8 mouse cellular contexts compared by ENCODE assay signal in genomic region chr2:155237276-155237675, GRCm38 (mm10). TPM values are rescaled to one million over a fixed set of nuclear protein-coding genes. Genes with fewer than 3 reads are reported as not detected.
A peak's percentile ranks its signal among the peaks of the same experiment; 100 is the strongest.
DNase-seq lines count a peak whose midpoint lies in the region; ATAC-seq lines count a peak whose summit lies in the region.

No protein-coding gene starts in this region.

- WGBS in intestine, embryonic 14.5 days, result 9% methylated on average over 4 of the region's 4 CpGs
- WGBS in neural tube, embryonic 12.5 days, result 31% methylated on average over 4 of the region's 4 CpGs

- DNase-seq in adrenal gland, adult (ENCODE audit: inconsistent age in 2 of 2, low spot score in 1 of 2), result peak; percentile 23 to 65
- no peak for DNase-seq in adrenal gland, adult 18-20 months (ENCODE audit: low spot score in 2 of 2)
- DNase-seq in intestine, embryonic 14.5 days (ENCODE audit: low spot score), result no peak
- DNase-seq in left cerebral cortex, postnatal 36 days (ENCODE audit: low spot score in 2 of 2), result no peak
- no peak for DNase-seq in gastrocnemius, postnatal 14 days

- peak overlapping the region; percentile 91 for H3K9ac ChIP-seq in intestine, embryonic 14.5 days (ENCODE audit: low read length)
- H3K9ac ChIP-seq in neural tube, embryonic 12.5 days, result peak overlapping the region; percentile 90

- peak overlapping the region; percentile 90; the same call in 1 of the 2 replicates for H3K27ac ChIP-seq in intestine, embryonic 14.5 days (ENCODE audit: low read depth)
- H3K27ac ChIP-seq in neural tube, embryonic 12.5 days, result no peak overlapping the region

- peaks cover 46% of the 10 kb centered on the region for H3K4me1 ChIP-seq in megakaryocyte, embryonic 14.5 days
- peaks cover 17% of the 10 kb centered on the region for H3K4me1 ChIP-seq in intestine, embryonic 14.5 days (replicated peaks; ENCODE audit: control insufficient read depth, insufficient read depth, low read length)
- peaks cover 15% of the 10 kb centered on the region for H3K4me1 ChIP-seq in neural tube, embryonic 12.5 days

- H3K4me3 ChIP-seq in megakaryocyte, embryonic 14.5 days (replicated peaks), result peak overlapping the region; percentile 98
- H3K4me3 ChIP-seq in intestine, embryonic 14.5 days (ENCODE audit: low read depth, low read length), result peak overlapping the region; percentile 94
- peak overlapping the region; percentile 92 for H3K4me3 ChIP-seq in neural tube, embryonic 12.5 days

- H3K9me3 ChIP-seq in megakaryocyte, embryonic 14.5 days, result no peaks in the 10 kb centered on the region
- H3K9me3 ChIP-seq in intestine, embryonic 14.5 days (ENCODE audit: control insufficient read depth, low read length), result no peaks in the 10 kb centered on the region
- no peaks in the 10 kb centered on the region for H3K9me3 ChIP-seq in neural tube, embryonic 12.5 days

- peaks cover 4% of the 10 kb centered on the region for H3K27me3 ChIP-seq in megakaryocyte, embryonic 14.5 days (replicated peaks)
- H3K27me3 ChIP-seq in intestine, embryonic 14.5 days (replicated peaks; ENCODE audit: control insufficient read depth, insufficient read depth, low read length), result no peaks in the 10 kb centered on the region
- no peaks in the 10 kb centered on the region for H3K27me3 ChIP-seq in neural tube, embryonic 12.5 days (replicated peaks)

- no peak for ATAC-seq in megakaryocyte, adult 5-6 weeks (ENCODE audit: poor library complexity, severe bottlenecking)
- ATAC-seq in intestine, embryonic 14.5 days (replicated peaks; ENCODE audit: low FRiP score, low TSS enrichment, low read depth), result no peak
- ATAC-seq in neural tube, embryonic 12.5 days (ENCODE audit: low FRiP score, low read depth), result no peak

- peak overlapping the region; percentile 87 for H3K4me2 ChIP-seq in intestine, embryonic 14.5 days (ENCODE audit: low read length)
- peak overlapping the region; percentile 81 for H3K4me2 ChIP-seq in neural tube, embryonic 12.5 days (replicated peaks)

- peaks cover 20% of the 10 kb centered on the region for H3K36me3 ChIP-seq in megakaryocyte, embryonic 14.5 days (replicated peaks; ENCODE audit: low read length)
- H3K36me3 ChIP-seq in intestine, embryonic 14.5 days (ENCODE audit: control insufficient read depth, insufficient read depth, low read length), result 0 out of 2 replicates have a peak, but pooled peaks cover 5% of the 10 kb centered on the region
- peaks cover 12% of the 10 kb centered on the region for H3K36me3 ChIP-seq in neural tube, embryonic 12.5 days

- intact Hi-C loops in left cerebral cortex, postnatal 36 days (cut with DNase I), result no loop called here
- intact Hi-C loops in gastrocnemius, postnatal 14 days (cut with DNase I; ENCODE audit: low total_unique reads), result no loop called here

RNA-seq across cellular contexts. Expression of gene Dynlrb1, which starts 0.9 kb away (rescaled TPM):
- 100 to 1,000 TPM; 276 to 369 TPM for total RNA-seq in adrenal gland, adult 18-20 months (2021)
- polyA plus RNA-seq in megakaryocyte, embryonic 14.5 days (2012; ENCODE audit: insufficient read depth, low replicate concordance), result 10.7 and 187 TPM in 2 replicates
- 365 and 368 TPM in 2 replicates for total RNA-seq in megakaryocyte, adult 5-6 weeks (2015)
- total RNA-seq in megakaryocyte, adult 5-6 weeks (2017), result 240 and 243 TPM in 2 replicates
- polyA plus RNA-seq in intestine, embryonic 14.5 days (2014; fragmentation: Nextera tagmentation; extraction: Ambion mirVana), result 410 and 426 TPM in 2 replicates
- polyA plus RNA-seq in neural tube, embryonic 12.5 days (2016; fragmentation: Nextera tagmentation; extraction: Ambion mirVana), result 470 and 500 TPM in 2 replicates
- total RNA-seq in left cerebral cortex, postnatal 36 days (2021), result 100 to 1,000 TPM; 292 to 339 TPM
- total RNA-seq in gastrocnemius, postnatal 14 days (2021), result 100 to 1,000 TPM; 128 to 129 TPM

RNA-seq across cellular contexts. Expression of gene Map1lc3a, which starts 38.8 kb away (rescaled TPM):
- 100 to 1,000 TPM; 390 to 903 TPM for total RNA-seq in adrenal gland, adult 18-20 months (2021)
- 47.3 and 56.9 TPM in 2 replicates for polyA plus RNA-seq in megakaryocyte, embryonic 14.5 days (2012; ENCODE audit: insufficient read depth, low replicate concordance)
- 4.7 TPM in 2 replicates for total RNA-seq in megakaryocyte, adult 5-6 weeks (2015)
- 0.51 and 1.3 TPM in 2 replicates for total RNA-seq in megakaryocyte, adult 5-6 weeks (2017)
- 180 and 203 TPM in 2 replicates for polyA plus RNA-seq in intestine, embryonic 14.5 days (2014; fragmentation: Nextera tagmentation; extraction: Ambion mirVana)
- 275 and 301 TPM in 2 replicates for polyA plus RNA-seq in neural tube, embryonic 12.5 days (2016; fragmentation: Nextera tagmentation; extraction: Ambion mirVana)
- total RNA-seq in left cerebral cortex, postnatal 36 days (2021), result 100 to 1,000 TPM; 295 to 402 TPM
- 100 to 1,000 TPM; 152 to 162 TPM for total RNA-seq in gastrocnemius, postnatal 14 days (2021)

Comparison
In these comparisons a context has a peak if more than half of its experiments do, and no peak if none do; other contexts are left out.
1. DNase-seq: peak in adrenal gland, adult (2 of 2); none in adrenal gland, adult 18-20 months (0 of 2), intestine, embryonic 14.5 days (single experiment), left cerebral cortex, postnatal 36 days (0 of 2) and gastrocnemius, postnatal 14 days (single experiment).
2. RNA of gene Map1lc3a, which starts 38.8 kb away (total RNA-seq): 390 to 903 TPM in adrenal gland, adult 18-20 months, 295 to 402 TPM in left cerebral cortex, postnatal 36 days and 152 to 162 TPM in gastrocnemius, postnatal 14 days; 0.51 to 4.7 TPM in megakaryocyte, adult 5-6 weeks; every median in the first group is over 10 times any median in the second.
3. Peak in every context shown above with its lines, with median percentiles within 50 percentile points of each other: H3K4me3 ChIP-seq.